Mouse (Mus musculus) gastrocnemius, adult 2 months (tissue): ENCODE measurements at regions not wholly inside any gene's neighbourhood (a gene's known extent, or its start where the extent isn't known, plus 50 kb on each side); places are given as distances from the start of the nearest gene placed in this dataset. TPM values are rescaled to one million over a fixed set of nuclear protein-coding genes. Genes with fewer than 3 reads are reported as not detected.
A peak's percentile ranks its signal among the peaks of the same experiment; 100 is the strongest.

ENCODE experiments used
- DNase-seq: peaks from one replicate; pipeline ENCODE4 v3.0.0; 2022
- H3K27ac ChIP-seq: fragments of 200-600 bp; 2 replicates; pipeline ENCODE4 v1.8.1; 2022; ENCODE audit warnings: mild to moderate bottlenecking
- H3K4me3 ChIP-seq: fragments of 200-600 bp; 2 replicates; pipeline ENCODE4 v1.8.1; 2022; ENCODE audit warnings: mild to moderate bottlenecking, moderate library complexity
- CTCF ChIP-seq: fragments of 200-600 bp; IDR thresholded peaks from 2 replicates; pipeline ENCODE4 v1.8.1; 2022; ENCODE audit warnings: antibody characterized with exemption, mild to moderate bottlenecking, moderate library complexity
- intact Hi-C: fragments of 180-260 bp; cut with DNase I; formaldehyde crosslinking; loops from one replicate; pipeline ENCODE4 v1.15.1; 2025
- microRNA-seq: library from miRNA; unstranded; fragments of <30 nt; microRNA quantifications from one replicate; pipeline ENCODE4 v1.2.0, GENCODE M21; 2021

- Histone ChIP-seq H3K27ac (no peak overlapping the region), H3K4me3 (no peak overlapping the region)
- TF ChIP-seq CTCF = no peak
- intact Hi-C loops = no loop called here
- DNase-seq = no peak
These were observed 65.8 kb upstream of the Lrig1 start for GRCm38 (mm10) chr6:94765724-94766123.

GRCm38 (mm10) chr6:94761341-94761740 lies 61.4 kb upstream of the Lrig1 start:
- DNase-seq = no peak
- no peak for TF ChIP-seq CTCF
- intact Hi-C loops = no loop called here
- H3K4me3 ChIP-seq = no peak overlapping the region
- peak overlapping the region; percentile 13; the same call in 1 of the 2 replicates for H3K27ac ChIP-seq

GRCm38 (mm10) chr6:94760629-94761111 lies 60.7 kb upstream of the Lrig1 start:
- H3K27ac ChIP-seq = peak overlapping the region; percentile 13; the same call in 1 of the 2 replicates
- intact Hi-C loops = no loop called here
- no peak for TF ChIP-seq CTCF
- no peak for DNase-seq
- H3K4me3 ChIP-seq = no peak overlapping the region

- intact Hi-C loops = no loop called here
- DNase-seq = no peak
- Histone ChIP-seq H3K27ac (no peak overlapping the region), H3K4me3 (no peak overlapping the region)
- no peak for TF ChIP-seq CTCF
These were observed 59.7 kb upstream of the Lrig1 start for GRCm38 (mm10) chr6:94759649-94760048.

GRCm38 (mm10) chr6:94756006-94756405 lies 56.0 kb upstream of the Lrig1 start:
- DNase-seq = no peak
- H3K4me3 ChIP-seq = no peak overlapping the region
- peak overlapping the region; percentile 28; the same call in 1 of the 2 replicates for H3K27ac ChIP-seq
- intact Hi-C loops = no loop called here
- TF ChIP-seq CTCF = no peak

GRCm38 (mm10) chr6:94755297-94755831 lies 55.4 kb upstream of the Lrig1 start:
- Histone ChIP-seq H3K27ac (0 out of 2 replicates have a peak overlapping the region, but pooled peaks have one; percentile 12), H3K4me3 (no peak overlapping the region)
- DNase-seq = no peak
- TF ChIP-seq CTCF = no peak
- intact Hi-C loops = no loop called here

- no peak for TF ChIP-seq CTCF
- intact Hi-C loops = no loop called here
These were observed 54.6 kb upstream of the Lrig1 start for GRCm38 (mm10) chr6:94754522-94754921.

GRCm38 (mm10) chr6:94751101-94751440 lies 51.1 kb upstream of the Lrig1 start:
- Histone ChIP-seq H3K27ac (no peak overlapping the region), H3K4me3 (no peak overlapping the region)
- intact Hi-C loops = no loop called here
- no peak for DNase-seq
- peak; percentile 42 for TF ChIP-seq CTCF

More at GRCm38 (mm10) chr6:94754522-94754921, 54.6 kb upstream of the Lrig1 start:
- Histone ChIP-seq H3K27ac (no peak overlapping the region), H3K4me3 (no peak overlapping the region)
- no peak for DNase-seq

GRCm38 (mm10) chr6:94750228-94751100 lies 50.5 kb upstream of the Lrig1 start:
- no peak for DNase-seq
- Histone ChIP-seq H3K4me3 (no peak overlapping the region), H3K27ac (no peak overlapping the region)
- intact Hi-C loops = no loop called here
- no peak for TF ChIP-seq CTCF

Small RNA genes in the stretch of these regions (microRNA-seq; reads per million reads assigned to microRNA genes)
- not detected for gene Gm23364
